ENCODE assay signal across 7 mouse cellular contexts in genomic region chr2:158768350-158768749, GRCm38 (mm10). TPM values are rescaled to one million over a fixed set of nuclear protein-coding genes. Genes with fewer than 3 reads are reported as not detected.
DNase-seq lines count a peak whose midpoint lies in the region; ATAC-seq and TF ChIP-seq lines count a peak whose summit lies in the region.

No protein-coding gene starts in this region.

- intact Hi-C loops in left cerebral cortex, postnatal 10 days (cut with DNase I): no loop called here

- WGBS in forebrain, postnatal 0 days: 4% methylated on average over 37 of the region's 37 CpGs
- WGBS in limb, embryonic 15.5 days: under 1% methylated on average over 37 of the region's 37 CpGs
- WGBS in neural tube, embryonic 13.5 days: under 1% methylated on average over 37 of the region's 37 CpGs

- H3K4me1 ChIP-seq in forebrain, postnatal 0 days (ENCODE audit: insufficient read depth): peaks cover 8% of the 10 kb centered on the region; the same call in 1 of the 2 replicates
- H3K4me1 ChIP-seq in limb, embryonic 15.5 days: peaks cover 45% of the 10 kb centered on the region
- peaks cover 50% of the 10 kb centered on the region for H3K4me1 ChIP-seq in neural tube, embryonic 13.5 days (replicated peaks)

- peak overlapping the region; percentile 95 for H3K4me2 ChIP-seq in forebrain, postnatal 0 days (ENCODE audit: low read depth)
- peak overlapping the region; percentile 94 for H3K4me2 ChIP-seq in limb, embryonic 15.5 days
- H3K4me2 ChIP-seq in neural tube, embryonic 13.5 days: peak overlapping the region; percentile 99

- no peaks in the 10 kb centered on the region for H3K27me3 ChIP-seq in forebrain, postnatal 0 days (ENCODE audit: insufficient read depth, low read length)
- H3K27me3 ChIP-seq in limb, embryonic 15.5 days: no peaks in the 10 kb centered on the region
- H3K27me3 ChIP-seq in neural tube, embryonic 13.5 days: no peaks in the 10 kb centered on the region; the same call in 1 of the 2 replicates

- ATAC-seq in forebrain, postnatal 0 days: peak; percentile 3; the same call in 1 of the 2 replicates
- no peak for ATAC-seq in limb, embryonic 15.5 days (ENCODE audit: insufficient number of reproducible peaks, low FRiP score, low TSS enrichment, low read depth)
- no peak for ATAC-seq in neural tube, embryonic 13.5 days (ENCODE audit: low read depth)

- DNase-seq in ovary, postnatal 10 days (ENCODE audit: low spot score): peak; percentile 11
- DNase-seq in ovary, postnatal 14 days (ENCODE audit: low spot score): no peak
- peak; percentile 37 for DNase-seq in adrenal gland, postnatal 25 days
- DNase-seq in forebrain, postnatal 0 days: peak; percentile 13
- DNase-seq in left cerebral cortex, postnatal 10 days (ENCODE audit: extremely low spot score in 1 of 2, low spot score in 2 of 2): no peak

- H3K9me3 ChIP-seq in forebrain, postnatal 0 days (ENCODE audit: low read length): no peaks in the 10 kb centered on the region
- H3K9me3 ChIP-seq in limb, embryonic 15.5 days: no peaks in the 10 kb centered on the region
- no peaks in the 10 kb centered on the region for H3K9me3 ChIP-seq in neural tube, embryonic 13.5 days

- TF ChIP-seq CTCF in forebrain, postnatal 0 days (IDR thresholded peaks at IDR 0.05; ENCODE audit: low read depth): no peak

- H3K36me3 ChIP-seq in forebrain, postnatal 0 days (ENCODE audit: insufficient read depth): no peaks in the 10 kb centered on the region
- H3K36me3 ChIP-seq in limb, embryonic 15.5 days: no peaks in the 10 kb centered on the region
- H3K36me3 ChIP-seq in neural tube, embryonic 13.5 days: no peaks in the 10 kb centered on the region

- H3K4me3 ChIP-seq in forebrain, postnatal 0 days (ENCODE audit: low read depth, low read length): peak overlapping the region; percentile 54
- H3K4me3 ChIP-seq in limb, embryonic 15.5 days: peak overlapping the region; percentile 64
- peak overlapping the region; percentile 64 for H3K4me3 ChIP-seq in neural tube, embryonic 13.5 days

- H3K27ac ChIP-seq in forebrain, postnatal 0 days (ENCODE audit: low read depth, low read length): no peak overlapping the region
- H3K27ac ChIP-seq in limb, embryonic 15.5 days: peak overlapping the region; percentile 72
- H3K27ac ChIP-seq in neural tube, embryonic 13.5 days (replicated peaks): 0 out of 2 replicates have a peak overlapping the region, but pooled peaks have one; percentile 25

- H3K9ac ChIP-seq in forebrain, postnatal 0 days: peak overlapping the region; percentile 43
- peak overlapping the region; percentile 46 for H3K9ac ChIP-seq in limb, embryonic 15.5 days
- H3K9ac ChIP-seq in neural tube, embryonic 13.5 days: peak overlapping the region; percentile 70

RNA-seq across cellular contexts. Expression of gene Fam83d, which starts 0.5 kb away (rescaled TPM):
- total RNA-seq in adrenal gland, postnatal 25 days (2021): 2.3 and 2.8 TPM in 2 replicates
- 5.8 and 6.3 TPM in 2 replicates for total RNA-seq in forebrain, postnatal 0 days (2014; rRNA removed)
- 5.4 and 5.7 TPM in 2 replicates for polyA plus RNA-seq in forebrain, postnatal 0 days (2015; fragmentation: Nextera tagmentation; extraction: Ambion mirVana)
- polyA plus RNA-seq in limb, embryonic 15.5 days (2015; fragmentation: Nextera tagmentation; extraction: Ambion mirVana): 43.0 and 43.4 TPM in 2 replicates
- 9.4 and 11.0 TPM in 2 replicates for polyA plus RNA-seq in neural tube, embryonic 13.5 days (2015; fragmentation: Nextera tagmentation; extraction: Ambion mirVana)
- total RNA-seq in left cerebral cortex, postnatal 10 days (2021): 1 to 10 TPM; 1.4 to 1.6 TPM

RNA-seq across cellular contexts. Expression of gene Dhx35, which starts 26.3 kb away (rescaled TPM):
- total RNA-seq in adrenal gland, postnatal 25 days (2021): 15.3 and 15.4 TPM in 2 replicates
- 26.2 and 29.2 TPM in 2 replicates for total RNA-seq in forebrain, postnatal 0 days (2014; rRNA removed)
- 9.9 and 11.8 TPM in 2 replicates for polyA plus RNA-seq in forebrain, postnatal 0 days (2015; fragmentation: Nextera tagmentation; extraction: Ambion mirVana)
- 11.1 and 11.6 TPM in 2 replicates for polyA plus RNA-seq in limb, embryonic 15.5 days (2015; fragmentation: Nextera tagmentation; extraction: Ambion mirVana)
- polyA plus RNA-seq in neural tube, embryonic 13.5 days (2015; fragmentation: Nextera tagmentation; extraction: Ambion mirVana): 13.1 and 13.4 TPM in 2 replicates
- 10 to 100 TPM; 17.7 to 18.5 TPM for total RNA-seq in left cerebral cortex, postnatal 10 days (2021)

Comparison
In these comparisons a context has a peak if more than half of its experiments do, and no peak if none do; other contexts are left out.
1. DNase-seq: peak in ovary, postnatal 10 days (single experiment), adrenal gland, postnatal 25 days (single experiment) and forebrain, postnatal 0 days (single experiment); none in ovary, postnatal 14 days (single experiment) and left cerebral cortex, postnatal 10 days (0 of 2).
2. Peak in every context shown above with its lines, with median percentiles within 50 percentile points of each other: H3K4me2 ChIP-seq, H3K4me3 ChIP-seq and H3K9ac ChIP-seq.